Mouse (Mus musculus) lung, embryonic 15.5 days (tissue): ENCODE results near the gene Fgfr2. TPM values are rescaled to one million over a fixed set of nuclear protein-coding genes. Genes with fewer than 3 reads are reported as not detected.

Source experiments
- ATAC-seq: fragments of 200-750 bp; cut with Nextera tagmentation; 2 replicates; pipeline ENCODE4 v1.8.0; 2017; ENCODE audit warnings: moderate number of reproducible peaks, borderline replicate concordance; ENCODE audit not compliant: low FRiP score, low TSS enrichment; ENCODE audit errors: extremely low read depth
- H3K27ac ChIP-seq: fragments of 300-500 bp; sonication (generic); 2 replicates; pipeline ENCODE4 v1.5.1; 2015; ENCODE audit warnings: moderate library complexity, mild to moderate bottlenecking, inconsistent platforms
- H3K27me3 ChIP-seq: fragments of 300-500 bp; sonication (generic); 2 replicates; pipeline ENCODE4 v1.6.1; 2015; ENCODE audit warnings: inconsistent platforms
- H3K36me3 ChIP-seq: fragments of 300-500 bp; sonication (generic); 2 replicates; pipeline ENCODE4 v1.6.1; 2015; ENCODE audit warnings: inconsistent platforms
- H3K4me1 ChIP-seq: fragments of 300-500 bp; sonication (generic); 2 replicates; pipeline ENCODE4 v1.6.1; 2015; ENCODE audit warnings: inconsistent platforms
- H3K4me2 ChIP-seq: fragments of 300-500 bp; sonication (generic); 2 replicates; pipeline ENCODE4 v1.6.1; 2015; ENCODE audit warnings: inconsistent platforms, mild to moderate bottlenecking, moderate library complexity
- H3K4me3 ChIP-seq: fragments of 300-500 bp; sonication (generic); 2 replicates; pipeline ENCODE4 v1.5.1; 2015; ENCODE audit warnings: mild to moderate bottlenecking, inconsistent platforms
- H3K9ac ChIP-seq: fragments of 300-500 bp; sonication (generic); 2 replicates; pipeline ENCODE4 v1.6.1; 2015; ENCODE audit warnings: inconsistent platforms
- H3K9me3 ChIP-seq: fragments of 300-500 bp; sonication (generic); 2 replicates; pipeline ENCODE4 v1.6.1; 2016; ENCODE audit warnings: inconsistent platforms
- WGBS: fragments of 180-500 bp; shearing (Covaris S2); methylation state at CpG from one replicate; pipeline ENCODE4 v1.1.7; 2015; 5-methylcytosine and 5-hydroxymethylcytosine counted together
- polyA plus RNA-seq: library from polyadenylated mRNA; unstranded; fragments of >200 nt; fragmentation: Nextera tagmentation; extraction: Ambion mirVana; gene quantifications from 2 replicates; pipeline ENCODE4 v1.2.1, GENCODE M21; 2015

Gene Fgfr2
- polyA plus RNA-seq, 1 experiment from 2014 or later: 160 TPM

DNA sequence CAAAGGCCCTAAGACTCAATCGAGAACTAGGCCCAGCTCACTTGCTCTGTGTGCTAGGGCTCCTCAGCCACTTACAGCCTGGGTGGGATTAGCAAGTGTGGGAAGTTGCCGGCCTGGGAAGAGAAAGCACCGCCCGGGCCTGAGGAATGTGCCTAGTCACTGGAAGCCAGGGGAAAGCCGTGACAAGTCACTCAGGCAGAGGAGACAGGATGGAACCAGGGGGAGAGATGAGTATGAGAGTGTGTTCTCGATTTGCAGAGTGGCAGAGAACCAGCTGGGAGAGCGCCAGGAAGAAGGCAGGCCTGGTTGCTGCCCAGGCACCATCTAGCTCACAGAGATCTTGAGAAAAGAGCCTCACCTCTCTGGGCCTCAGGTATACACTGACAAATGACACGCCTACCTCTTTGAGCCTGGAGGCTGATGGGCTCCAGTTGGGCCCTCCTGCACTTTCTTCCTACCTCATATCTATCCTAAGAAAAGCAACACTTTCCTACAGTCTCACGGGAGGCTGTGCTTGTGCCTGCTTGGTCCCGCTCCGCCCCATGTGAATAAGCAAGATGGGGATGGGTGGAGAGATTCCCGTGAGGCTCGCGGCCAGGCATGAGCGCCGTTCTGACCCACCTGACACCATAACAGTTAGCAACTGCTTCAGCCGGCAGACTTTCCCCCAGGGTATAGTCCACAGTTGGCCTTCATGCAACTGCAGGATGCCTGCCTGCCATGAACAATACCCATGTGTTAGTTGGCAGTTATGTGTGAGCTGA, 386.9 kb downstream of the Fgfr2 start:
- 55% methylated on average over 17 of the region's 17 CpGs for WGBS
- Histone ChIP-seq H3K27me3 (no peaks in the 10 kb centered on the region), H3K9ac (no peak overlapping the region), H3K4me3 (no peak overlapping the region), H3K9me3 (no peaks in the 10 kb centered on the region), H3K4me2 (no peak overlapping the region), H3K4me1 (peaks cover 19% of the 10 kb centered on the region), H3K27ac (peak overlapping the region; percentile 70), H3K36me3 (no peaks in the 10 kb centered on the region; the same call in 1 of the 2 replicates)
- ATAC-seq: peak; percentile 40; the same call in 1 of the 2 replicates

GRCm38 (mm10) chr7:132735145-132735544, 388.0 kb downstream of the Fgfr2 start:
- Histone ChIP-seq H3K27me3 (no peaks in the 10 kb centered on the region), H3K4me2 (no peak overlapping the region), H3K36me3 (no peaks in the 10 kb centered on the region; the same call in 1 of the 2 replicates), H3K27ac (0 out of 2 replicates have a peak overlapping the region, but pooled peaks have one; percentile 70), H3K9ac (no peak overlapping the region), H3K4me3 (no peak overlapping the region), H3K9me3 (no peaks in the 10 kb centered on the region), H3K4me1 (peaks cover 23% of the 10 kb centered on the region)
- no peak; the same call in 1 of the 2 replicates for ATAC-seq
- 40% methylated on average over 5 of the region's 5 CpGs for WGBS

DNA sequence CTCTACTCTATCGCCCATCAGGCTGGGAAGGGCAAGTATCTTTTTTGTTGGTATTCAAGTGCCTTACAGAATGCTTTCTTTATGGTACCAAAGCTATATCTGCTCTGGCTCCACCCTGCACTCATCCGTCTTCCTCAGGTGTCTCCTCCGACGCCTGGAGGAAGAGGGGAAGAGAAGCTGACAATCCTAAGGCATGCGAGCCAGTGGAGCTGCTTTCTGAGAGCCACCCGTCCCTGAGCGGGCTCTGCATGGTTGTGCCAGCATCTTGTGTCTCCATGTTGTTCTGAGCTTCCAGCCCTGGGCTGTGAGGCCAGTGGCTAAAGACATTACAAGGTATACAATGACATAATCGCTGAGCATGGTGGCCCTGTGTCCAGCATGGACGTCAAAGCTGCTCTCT, 388.9 kb downstream of the Fgfr2 start:
- no peak for ATAC-seq
- Histone ChIP-seq H3K9ac (no peak overlapping the region), H3K27me3 (no peaks in the 10 kb centered on the region), H3K4me2 (no peak overlapping the region), H3K4me1 (peaks cover 23% of the 10 kb centered on the region), H3K9me3 (no peaks in the 10 kb centered on the region), H3K27ac (no peak overlapping the region), H3K4me3 (no peak overlapping the region), H3K36me3 (no peaks in the 10 kb centered on the region; the same call in 1 of the 2 replicates)
- WGBS: 77% methylated on average over 9 of the region's 9 CpGs

DNA sequence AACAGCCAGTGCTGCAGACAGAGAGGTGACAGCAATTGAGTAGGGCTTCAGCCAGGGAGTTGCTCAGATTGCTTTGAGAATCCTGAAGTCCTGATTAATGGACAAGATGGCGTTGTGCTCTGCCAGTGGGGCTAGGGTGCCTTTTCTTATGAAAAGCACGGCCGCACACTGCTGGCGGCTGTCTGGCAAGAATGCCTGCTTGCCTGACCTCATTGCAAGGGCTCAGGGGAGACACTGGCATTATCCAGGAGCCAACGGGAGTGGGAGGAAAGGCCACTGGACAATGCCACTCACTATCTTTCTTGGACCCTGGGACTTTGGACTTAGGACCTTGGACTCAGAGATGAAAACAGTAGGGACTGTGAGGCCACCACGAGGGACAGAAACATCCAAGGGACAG, 389.6 kb downstream of the Fgfr2 start:
- H3K36me3 ChIP-seq: no peaks in the 10 kb centered on the region; the same call in 1 of the 2 replicates
- no peak overlapping the region for H3K4me2 ChIP-seq
- H3K27me3 ChIP-seq: no peaks in the 10 kb centered on the region
- 78% methylated on average over 6 of the region's 6 CpGs for WGBS
- no peak overlapping the region for H3K27ac ChIP-seq
- peaks cover 29% of the 10 kb centered on the region for H3K4me1 ChIP-seq
- H3K4me3 ChIP-seq: no peak overlapping the region
- no peaks in the 10 kb centered on the region for H3K9me3 ChIP-seq
- no peak overlapping the region for H3K9ac ChIP-seq
- ATAC-seq: no peak

DNA sequence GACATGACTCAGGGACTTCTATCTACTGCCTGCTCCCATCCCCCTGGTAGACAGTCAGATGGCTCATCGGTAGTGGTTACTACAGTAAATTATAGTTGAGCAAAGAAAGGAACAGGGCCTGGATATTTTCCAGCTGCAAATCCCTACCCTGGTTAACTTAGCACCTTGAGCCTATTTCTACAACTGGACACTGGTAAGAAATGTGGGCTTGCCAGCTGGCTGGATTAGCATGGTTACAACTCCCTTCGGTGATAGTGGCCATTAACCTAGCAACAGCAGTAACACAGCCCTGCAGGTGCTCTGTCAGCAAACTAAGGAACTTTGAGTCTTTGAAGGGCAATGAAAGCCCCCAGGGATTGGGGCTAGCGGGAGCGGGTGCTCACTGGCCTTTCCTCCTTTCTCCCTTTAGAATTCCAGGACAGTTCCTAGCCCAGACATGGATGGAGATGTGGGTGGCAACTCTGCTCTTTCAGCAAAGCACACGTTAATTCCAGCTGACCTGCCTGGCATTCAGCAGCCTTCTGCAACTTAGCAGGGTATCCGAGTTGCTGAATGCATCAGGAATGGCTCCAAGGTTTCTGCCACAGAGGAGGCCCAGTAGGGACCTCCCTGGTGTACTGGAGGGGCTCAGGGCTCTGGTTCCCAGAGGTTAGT, 390.9 kb downstream of the Fgfr2 start:
- H3K27ac ChIP-seq: peak overlapping the region; percentile 65; the same call in 1 of the 2 replicates
- no peak for ATAC-seq
- WGBS: 82% methylated on average over 6 of the region's 6 CpGs

DNA sequence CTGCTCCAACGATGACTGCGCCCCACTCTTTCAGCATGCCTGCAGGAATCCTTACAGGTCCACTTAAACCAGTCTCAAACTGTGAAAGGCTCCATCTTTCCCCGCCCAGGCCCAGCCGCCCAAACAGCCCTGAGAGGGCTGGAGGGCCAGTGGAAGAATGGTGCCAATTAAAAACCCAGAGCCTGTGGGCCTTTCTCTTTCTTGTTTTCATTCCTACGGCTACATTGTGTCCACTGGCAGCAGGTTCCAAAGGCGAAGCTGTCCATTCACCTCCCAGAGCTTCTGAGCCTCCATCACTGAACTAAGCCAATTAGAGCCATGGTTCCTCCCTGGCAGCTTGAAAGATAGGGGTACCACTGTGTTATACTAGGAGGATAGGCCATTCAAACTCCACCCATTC, 391.6 kb downstream of the Fgfr2 start:
- ATAC-seq: no peak
- no peak overlapping the region for H3K9ac ChIP-seq
- peaks cover 32% of the 10 kb centered on the region for H3K4me1 ChIP-seq
- H3K9me3 ChIP-seq: no peaks in the 10 kb centered on the region
- H3K27ac ChIP-seq: peak overlapping the region; percentile 65
- no peaks in the 10 kb centered on the region; the same call in 1 of the 2 replicates for H3K36me3 ChIP-seq
- H3K27me3 ChIP-seq: no peaks in the 10 kb centered on the region
- no peak overlapping the region for H3K4me2 ChIP-seq
- no peak overlapping the region for H3K4me3 ChIP-seq
- 69% methylated on average over 6 of the region's 6 CpGs for WGBS

More for the DNA sequence above, 390.9 kb downstream of the Fgfr2 start:
- Histone ChIP-seq H3K4me1 (peaks cover 34% of the 10 kb centered on the region), H3K4me2 (no peak overlapping the region), H3K9me3 (no peaks in the 10 kb centered on the region), H3K4me3 (no peak overlapping the region), H3K9ac (no peak overlapping the region), H3K27me3 (no peaks in the 10 kb centered on the region), H3K36me3 (no peaks in the 10 kb centered on the region; the same call in 1 of the 2 replicates)

DNA sequence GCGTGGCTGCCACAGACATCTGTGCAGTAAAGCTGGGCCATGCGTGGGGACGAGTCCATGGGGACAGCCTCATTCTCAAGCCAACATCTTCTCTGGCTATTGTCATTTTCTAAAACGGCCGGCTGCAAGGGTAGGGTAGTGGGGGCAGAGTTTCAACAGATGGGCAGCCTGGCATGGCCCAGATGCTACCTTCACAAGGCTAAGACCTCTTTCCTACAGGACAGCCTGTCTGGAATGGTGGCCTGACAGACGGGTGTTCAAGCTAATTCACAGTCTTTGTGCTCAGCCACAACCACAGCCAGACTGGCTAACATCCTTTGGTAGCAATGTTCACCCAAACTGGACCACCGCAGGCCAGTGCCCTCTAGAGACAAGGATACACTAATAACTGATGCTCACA, 392.6 kb downstream of the Fgfr2 start:
- no peak for ATAC-seq
- H3K4me2 ChIP-seq: no peak overlapping the region
- H3K36me3 ChIP-seq: no peaks in the 10 kb centered on the region; the same call in 1 of the 2 replicates
- H3K9ac ChIP-seq: no peak overlapping the region
- H3K27ac ChIP-seq: 0 out of 2 replicates have a peak overlapping the region, but pooled peaks have one; percentile 65
- H3K4me3 ChIP-seq: no peak overlapping the region
- WGBS: 85% methylated on average over 7 of the region's 7 CpGs
- no peaks in the 10 kb centered on the region for H3K27me3 ChIP-seq
- H3K9me3 ChIP-seq: no peaks in the 10 kb centered on the region
- peaks cover 30% of the 10 kb centered on the region for H3K4me1 ChIP-seq

DNA sequence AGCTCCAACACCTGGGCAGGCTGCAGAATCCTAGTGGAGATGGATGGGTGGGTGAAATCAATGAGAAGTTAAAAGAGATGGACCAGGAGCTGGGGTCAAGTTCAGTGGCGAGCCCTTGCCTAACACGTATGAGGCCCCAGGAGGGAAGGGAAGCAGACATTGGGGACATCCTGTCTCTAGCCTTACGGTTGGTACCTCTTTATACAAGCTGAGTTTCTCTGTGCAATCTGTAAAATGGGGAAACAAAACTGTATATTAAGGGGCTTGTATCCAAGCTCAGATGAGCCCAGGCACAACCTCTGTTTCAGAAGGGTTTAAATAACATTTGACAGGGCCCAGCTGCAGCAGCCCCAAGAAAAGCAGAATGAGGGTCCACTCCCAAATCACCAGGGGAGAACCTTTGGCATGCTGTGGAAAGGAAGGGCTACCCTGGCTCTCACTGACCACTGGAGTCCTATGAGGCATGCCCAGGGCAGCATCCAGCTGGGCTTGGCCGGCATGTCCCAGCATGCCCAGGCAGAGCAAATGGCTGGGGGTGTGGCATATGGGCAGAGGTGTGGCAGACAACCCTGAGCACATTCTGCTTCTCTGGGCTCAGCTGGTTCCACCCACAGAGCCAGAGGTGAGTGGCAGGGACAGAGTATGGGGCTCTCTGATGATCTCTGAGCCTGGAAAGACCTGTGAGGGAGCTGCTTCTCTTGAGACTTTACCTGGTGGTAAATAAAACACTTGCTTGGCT, 393.9 kb downstream of the Fgfr2 start:
- Histone ChIP-seq H3K27me3 (no peaks in the 10 kb centered on the region), H3K4me3 (no peak overlapping the region), H3K27ac (no peak overlapping the region), H3K4me1 (peaks cover 30% of the 10 kb centered on the region), H3K9ac (no peak overlapping the region), H3K4me2 (no peak overlapping the region), H3K9me3 (no peaks in the 10 kb centered on the region), H3K36me3 (no peaks in the 10 kb centered on the region)
- ATAC-seq: no peak
- WGBS: 70% methylated on average over 4 of the region's 4 CpGs

GRCm38 (mm10) chr7:132726106-132726861, 396.9 kb downstream of the Fgfr2 start:
- H3K9me3 ChIP-seq: no peaks in the 10 kb centered on the region
- ATAC-seq: no peak
- peaks cover 43% of the 10 kb centered on the region for H3K4me1 ChIP-seq
- no peak overlapping the region for H3K4me3 ChIP-seq
- H3K27me3 ChIP-seq: no peaks in the 10 kb centered on the region
- no peaks in the 10 kb centered on the region for H3K36me3 ChIP-seq
- H3K9ac ChIP-seq: 0 out of 2 replicates have a peak overlapping the region, but pooled peaks have one; percentile 0
- no peak overlapping the region for H3K4me2 ChIP-seq
- peak overlapping the region; percentile 90 for H3K27ac ChIP-seq
- WGBS: 56% methylated on average over 13 of the region's 13 CpGs

DNA sequence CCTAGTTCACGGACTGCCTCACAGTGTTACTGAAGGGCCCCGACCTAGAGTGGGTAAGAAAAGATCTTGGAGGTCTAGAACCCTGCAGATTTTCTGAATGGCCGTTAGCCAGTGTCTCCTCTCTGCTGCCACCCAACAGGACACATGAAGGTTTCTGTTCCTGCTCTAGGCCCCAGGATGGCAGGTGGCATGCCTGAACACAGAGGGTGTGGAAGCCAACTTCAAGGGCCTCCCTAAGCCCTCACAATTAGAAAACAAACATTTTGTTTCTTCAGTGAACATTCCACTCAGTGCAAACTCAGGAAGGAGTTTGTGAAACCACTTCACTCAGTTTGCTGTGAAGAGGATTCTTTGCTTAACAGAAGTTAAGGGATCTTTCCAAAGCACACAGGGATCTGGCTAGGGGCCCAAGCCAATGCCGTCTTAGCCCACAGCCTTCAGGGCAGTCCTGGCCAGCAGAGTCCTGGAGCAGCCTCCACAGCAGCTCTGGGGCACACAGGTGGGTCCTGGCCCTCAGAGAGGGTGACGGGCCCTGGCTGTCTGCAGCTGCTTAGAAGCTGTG, 398.6 kb downstream of the Fgfr2 start:
- no peaks in the 10 kb centered on the region for H3K9me3 ChIP-seq
- no peaks in the 10 kb centered on the region for H3K36me3 ChIP-seq
- H3K27me3 ChIP-seq: no peaks in the 10 kb centered on the region
- H3K4me1 ChIP-seq: peaks cover 50% of the 10 kb centered on the region
- no peak overlapping the region for H3K9ac ChIP-seq
- H3K4me3 ChIP-seq: no peak overlapping the region
- no peak overlapping the region for H3K4me2 ChIP-seq
- peak overlapping the region; percentile 90 for H3K27ac ChIP-seq
- WGBS: 63% methylated on average over 5 of the region's 5 CpGs
- peak; percentile 86 for ATAC-seq

GRCm38 (mm10) chr7:132723906-132724305, 399.2 kb downstream of the Fgfr2 start:
- H3K9me3 ChIP-seq: no peaks in the 10 kb centered on the region
- peak overlapping the region; percentile 90 for H3K27ac ChIP-seq
- no peaks in the 10 kb centered on the region for H3K36me3 ChIP-seq
- 73% methylated on average over 11 of the region's 11 CpGs for WGBS
- H3K4me1 ChIP-seq: peaks cover 49% of the 10 kb centered on the region
- H3K4me2 ChIP-seq: no peak overlapping the region
- 0 out of 2 replicates have a peak, but pooled peaks have one; percentile 17 for ATAC-seq
- no peaks in the 10 kb centered on the region for H3K27me3 ChIP-seq
- H3K4me3 ChIP-seq: no peak overlapping the region
- H3K9ac ChIP-seq: no peak overlapping the region
